Mouse (Mus musculus) Patski (cell line): Measurements from ENCODE around the gene Ubl4a. TPM values are rescaled to one million over a fixed set of nuclear protein-coding genes. Genes with fewer than 3 reads are reported as not detected.

ENCODE experiments used
- ATAC-seq: fragments of 100-300 bp; one replicate; pipeline ENCODE4 v1.8.0; 2021
- CTCF ChIA-PET: fragments of 350-600 bp; sonication (Branson Sonifier 250); formaldehyde crosslinking; loops from one replicate; lab custom pipeline; 2022; ENCODE audit warnings: inconsistent platforms; lab: Charles Lee
- POLR2A ChIA-PET: fragments of 350-600 bp; sonication (Branson Sonifier 250); formaldehyde crosslinking; loops from one replicate; lab custom pipeline; 2022; ENCODE audit warnings: antibody characterized with exemption, inconsistent platforms; lab: Charles Lee
- DNase-seq: peaks from one replicate; pipeline ENCODE4 v3.0.0-alpha.2; 2011; ENCODE audit warnings: low read depth, low spot score
- H3K27me3 ChIP-seq: fragments of 371-371 bp; one replicate; pipeline ENCODE4 v1.5.1; 2021
- CTCF ChIP-seq: fragments of 100-300 bp; IDR thresholded peaks from one replicate; pipeline ENCODE4 v1.5.1; 2021
- in situ Hi-C: fragments of 300-500 bp; cut with MboI; formaldehyde crosslinking; loops from 3 replicates; pipeline ENCODE4 v1.11.1; 2018; ENCODE audit warnings: low pct_unique_long_range_greater_than_20kb, mixed read lengths
- polyA plus RNA-seq: library from polyadenylated mRNA; unstranded; gene quantifications from one replicate; pipeline ENCODE4 v1.2.3, GENCODE M21; 2021

Gene Ubl4a
- polyA plus RNA-seq = 31.4 TPM

GRCm38 (mm10) chrX:74372888-74373549 is at the start of gene Ubl4a, which contains the start of gene Slc10a3:
Gene Ubl4a (minus strand): TSS chrX:74373218.
Gene Slc10a3 (minus strand): TSS chrX:74373349.
- in situ Hi-C loops = no loop called here
- no peak for TF ChIP-seq CTCF
- ChIA-PET CTCF (interaction anchor here (1.0 kb wide), 1 partner anchor 21 kb away, joined by 3 read pairs; no protein-coding TSS in a partner anchor), POLR2A (interaction anchor here (0.6 kb wide), 1 partner anchor 869 kb away, joined by 3 read pairs; no protein-coding TSS in a partner anchor)
- H3K27me3 ChIP-seq = no peaks in the 10 kb centered on the region
- DNase-seq = no peak
- peak; percentile 84 for ATAC-seq

- in situ Hi-C loops = loop anchor here (5.0 to 25.0 kb wide), 3 partner anchors 166 to 451 kb away; partner anchors contain the start of genes Flna, Hcfc1 and Irak1
- ATAC-seq (peak; percentile 44), DNase-seq (no peak)
- peak; percentile 97 for TF ChIP-seq CTCF
- CTCF ChIA-PET = interaction anchor here (0.7 to 4.3 kb wide), 5 partner anchors 13 to 164 kb away, joined by 3 to 28 read pairs (median 6); partner anchors contain the start of gene Flna
- no peaks in the 10 kb centered on the region for H3K27me3 ChIP-seq
- POLR2A ChIA-PET = interaction anchor here (1.0 to 1.6 kb wide), 2 partner anchors 44 to 164 kb away, joined by 3 to 4 read pairs; partner anchors contain the start of gene Flna
Measured at GRCm38 (mm10) chrX:74413377-74413776, 40.4 kb upstream of the Ubl4a start.

- H3K27me3 ChIP-seq = peaks cover 3% of the 10 kb centered on the region
- in situ Hi-C loops = loop anchor here (10.0 to 25.0 kb wide), 2 partner anchors 446 to 1364 kb away; partner anchors contain the start of gene Hcfc1
- no peak for ATAC-seq
- TF ChIP-seq CTCF = no peak
- POLR2A ChIA-PET = interaction anchor here (1.0 kb wide), 1 partner anchor 15 kb away, joined by 3 read pairs; the partner anchor contains the start of genes Fam3a and Ikbkg
- CTCF ChIA-PET = interaction anchor here (1.1 to 3.0 kb wide), 3 partner anchors 12 to 159 kb away, joined by 3 to 11 read pairs (median 3); partner anchors contain the start of gene Flna
- no peak for DNase-seq
Measured at GRCm38 (mm10) chrX:74408340-74408739, 35.3 kb upstream of the Ubl4a start.

GRCm38 (mm10) chrX:74400136-74400535 is 27.1 kb upstream of the Ubl4a start:
- TF ChIP-seq CTCF = no peak
- ChIA-PET POLR2A (no interaction called here), CTCF (interaction anchor here (1.2 kb wide), 1 partner anchor 11 kb away, joined by 3 read pairs; no protein-coding TSS in a partner anchor)
- in situ Hi-C loops = loop anchor here (10.0 to 25.0 kb wide), 2 partner anchors 438 to 1355 kb away; partner anchors contain the start of gene Hcfc1
- no peak for DNase-seq
- no peak for ATAC-seq
- peaks cover 27% of the 10 kb centered on the region for H3K27me3 ChIP-seq

DNA sequence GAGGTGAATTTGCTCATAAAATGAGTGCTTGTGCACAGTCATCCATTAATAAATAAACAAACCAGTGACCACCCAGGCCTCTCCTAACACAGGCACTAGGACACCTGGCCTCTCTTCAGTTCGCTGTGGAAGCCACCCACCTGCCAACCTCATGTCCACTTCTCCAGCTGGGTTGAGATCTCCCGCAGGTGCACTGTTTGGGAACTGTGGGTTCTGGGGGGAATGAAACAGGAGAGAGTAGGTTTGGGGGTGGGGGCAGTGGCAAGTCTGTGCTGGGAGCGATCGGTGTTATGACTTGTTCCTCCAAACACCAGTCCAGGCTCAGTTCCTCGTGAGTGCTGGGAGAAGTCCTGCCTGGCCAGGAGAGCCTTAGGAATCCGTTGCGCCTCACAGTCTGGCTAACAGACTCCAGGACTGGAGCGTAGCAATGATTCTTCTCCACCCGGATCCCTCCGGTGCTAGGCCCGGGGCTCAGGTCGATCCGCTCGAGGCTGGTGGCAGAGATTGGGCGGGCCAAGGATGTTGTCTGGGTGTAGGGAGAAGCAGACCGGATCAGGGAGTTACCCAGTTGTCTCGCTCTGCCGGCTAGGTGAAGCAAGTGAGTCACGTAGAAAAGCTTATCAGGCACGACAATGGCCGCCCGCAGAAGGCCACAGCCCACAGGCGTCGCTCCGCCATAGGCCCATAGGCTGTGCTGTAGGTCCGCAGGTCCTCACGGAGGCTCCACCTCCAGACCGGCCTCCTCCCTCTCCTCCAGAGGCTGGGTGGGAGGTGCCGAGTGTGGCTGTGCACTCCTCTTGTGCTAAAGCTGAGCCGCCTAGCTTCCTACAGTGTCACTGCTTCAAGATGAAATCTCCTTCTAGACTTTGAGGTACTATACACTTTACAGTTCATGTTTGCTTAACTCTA is 19.8 kb upstream of the Ubl4a start, which contains the start of the genes Fam3a and Ikbkg:
Gene Fam3a, minus strand, starts transcription at position 738 of the 909 bp plus-strand sequence.
Gene Ikbkg, plus strand, starts transcription at position 756 of the 909 bp plus-strand sequence.
- TF ChIP-seq CTCF = no peak
- ATAC-seq = peak; percentile 99
- DNase-seq = peak; percentile 48
- ChIA-PET CTCF (interaction anchor here (1.2 to 2.1 kb wide), 3 partner anchors 10 to 144 kb away, joined by 4 to 8 read pairs (median 5); partner anchors contain the start of gene Flna), POLR2A (interaction anchor here (0.6 to 1.2 kb wide), 3 partner anchors 16 to 24 kb away, joined by 3 to 4 read pairs (median 3); no protein-coding TSS in a partner anchor)
- H3K27me3 ChIP-seq = peaks cover 10% of the 10 kb centered on the region
- in situ Hi-C loops = no loop called here

- peaks cover 7% of the 10 kb centered on the region for H3K27me3 ChIP-seq
- DNase-seq (no peak), ATAC-seq (no peak)
- in situ Hi-C loops = no loop called here
- no peak for TF ChIP-seq CTCF
- ChIA-PET POLR2A (no interaction called here), CTCF (interaction anchor here (2.7 kb wide), 1 partner anchor 11 kb away, joined by 7 read pairs; no protein-coding TSS in a partner anchor)
Measured at GRCm38 (mm10) chrX:74388153-74388552, 15.1 kb upstream of the Ubl4a start.

- ChIA-PET CTCF (no interaction called here), POLR2A (no interaction called here)
- ATAC-seq = no peak
- peaks cover 12% of the 10 kb centered on the region for H3K27me3 ChIP-seq
- in situ Hi-C loops = no loop called here
- DNase-seq = no peak
- no peak for TF ChIP-seq CTCF
Measured at GRCm38 (mm10) chrX:74384451-74384850, 11.4 kb upstream of the Ubl4a start.

GRCm38 (mm10) chrX:74368209-74368909 is 4.7 kb downstream of the Ubl4a start:
- CTCF ChIA-PET = interaction anchor here (1.6 kb wide), 1 partner anchor 9 kb away, joined by 5 read pairs; no protein-coding TSS in a partner anchor
- DNase-seq (no peak), ATAC-seq (peak; percentile 61)
- no peak for TF ChIP-seq CTCF
- POLR2A ChIA-PET = interaction anchor here (1.0 to 1.7 kb wide), 5 partner anchors 28 to 123 kb away, joined by 3 to 5 read pairs (median 3); partner anchors contain the start of gene Plxna3
- peaks cover 4% of the 10 kb centered on the region for H3K27me3 ChIP-seq
- in situ Hi-C loops = no loop called here

DNA sequence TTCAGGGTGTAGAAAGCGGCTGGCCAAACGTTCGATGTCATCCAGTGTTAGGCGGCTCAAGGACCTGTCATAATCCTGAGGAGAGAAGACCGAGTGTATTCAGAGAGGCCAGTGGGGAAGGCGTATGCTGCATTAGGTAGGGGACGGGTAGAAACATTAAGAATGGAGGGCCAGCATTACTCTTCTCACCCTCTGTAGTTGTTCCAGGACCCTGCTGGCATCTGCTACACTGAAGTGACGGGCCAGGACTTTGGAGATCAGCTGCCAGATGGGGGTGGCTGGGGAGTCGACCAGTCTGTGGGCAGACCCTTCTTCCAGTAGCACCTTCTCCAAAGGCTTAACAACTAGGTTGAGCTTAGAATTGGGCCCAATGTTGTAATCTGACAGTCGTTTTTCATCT is 5.5 kb downstream of the Ubl4a start:
- ATAC-seq = no peak
- CTCF ChIA-PET = interaction anchor here (0.6 kb wide), 1 partner anchor 19 kb away, joined by 3 read pairs; no protein-coding TSS in a partner anchor

More for the DNA sequence above, 5.5 kb downstream of the Ubl4a start:
- in situ Hi-C loops = no loop called here
- DNase-seq = no peak
- no peak for TF ChIP-seq CTCF
- POLR2A ChIA-PET = interaction anchor here (1.0 kb wide), 1 partner anchor 119 kb away, joined by 3 read pairs; no protein-coding TSS in a partner anchor
- peaks cover 4% of the 10 kb centered on the region for H3K27me3 ChIP-seq
